Mouse (Mus musculus) hindbrain, embryonic 10.5 days (tissue): Measurements from ENCODE around the gene Gm20390. TPM values are rescaled to one million over a fixed set of nuclear protein-coding genes. Genes with fewer than 3 reads are reported as not detected.

Source experiments
- DNase-seq: peaks from one replicate; pipeline ENCODE4 v3.0.0-alpha.2; 2017; ENCODE audit warnings: low spot score
- H3K27ac ChIP-seq: fragments of 300-500 bp; sonication (generic); 2 replicates; pipeline ENCODE4 v1.5.1; 2016; ENCODE audit warnings: mild to moderate bottlenecking, moderate library complexity
- H3K27me3 ChIP-seq: fragments of 300-500 bp; sonication (generic); 2 replicates; pipeline ENCODE4 v1.6.1; 2016; ENCODE audit warnings: mild to moderate bottlenecking; ENCODE audit not compliant: poor library complexity, insufficient read depth, severe bottlenecking
- H3K36me3 ChIP-seq: fragments of 300-500 bp; sonication (generic); 2 replicates; pipeline ENCODE4 v1.6.1; 2016; ENCODE audit warnings: mild to moderate bottlenecking, moderate library complexity
- H3K4me1 ChIP-seq: fragments of 300-500 bp; sonication (generic); replicated peaks from 2 replicates; pipeline ENCODE4 v1.6.1; 2016; ENCODE audit warnings: mild to moderate bottlenecking
- H3K4me3 ChIP-seq: fragments of 300-500 bp; sonication (generic); 2 replicates; pipeline ENCODE4 v1.5.1; 2016; ENCODE audit warnings: mild to moderate bottlenecking, moderate library complexity
- H3K9me3 ChIP-seq: fragments of 300-500 bp; sonication (generic); 2 replicates; pipeline ENCODE4 v1.6.1; 2016; ENCODE audit warnings: mild to moderate bottlenecking, moderate library complexity
- WGBS: fragments of 180-500 bp; shearing (Covaris S2); methylation state at CpG from one replicate; pipeline ENCODE4 v1.1.7; 2016; 5-methylcytosine and 5-hydroxymethylcytosine counted together
- polyA plus RNA-seq: library from polyadenylated mRNA; unstranded; fragments of >200 nt; fragmentation: Nextera tagmentation; extraction: Ambion mirVana; gene quantifications from 2 replicates; pipeline ENCODE4 v1.2.1, GENCODE M21; 2016

Gm20390 gene
- polyA plus RNA-seq, 1 experiment from 2014 or later, result 482 TPM

- H3K4me1 ChIP-seq, result no peaks in the 10 kb centered on the region
- H3K36me3 ChIP-seq, result no peaks in the 10 kb centered on the region
- H3K27ac ChIP-seq, result no peak overlapping the region
- H3K4me3 ChIP-seq, result no peak overlapping the region
- no peaks in the 10 kb centered on the region for H3K27me3 ChIP-seq
- no peaks in the 10 kb centered on the region for H3K9me3 ChIP-seq
- no peak for DNase-seq
Observed at GRCm38 (mm10) chr11:93986298-93986697, 18.2 kb upstream of the Gm20390 start.

- Histone ChIP-seq H3K4me1 (no peaks in the 10 kb centered on the region), H3K27ac (no peak overlapping the region), H3K9me3 (no peaks in the 10 kb centered on the region), H3K4me3 (no peak overlapping the region), H3K27me3 (no peaks in the 10 kb centered on the region), H3K36me3 (no peaks in the 10 kb centered on the region)
- no peak for DNase-seq
- 92% methylated on average over 5 of the region's 5 CpGs for WGBS
Observed at GRCm38 (mm10) chr11:93985265-93985664, 17.2 kb upstream of the Gm20390 start.

GRCm38 (mm10) chr11:93984619-93985018 lies 16.5 kb upstream of the Gm20390 start:
- Histone ChIP-seq H3K4me3 (no peak overlapping the region), H3K27me3 (no peaks in the 10 kb centered on the region), H3K36me3 (no peaks in the 10 kb centered on the region), H3K4me1 (no peaks in the 10 kb centered on the region), H3K9me3 (no peaks in the 10 kb centered on the region), H3K27ac (no peak overlapping the region)
- 92% methylated on average over 3 of the region's 3 CpGs for WGBS
- no peak for DNase-seq

GRCm38 (mm10) chr11:93979502-93980049 lies 11.5 kb upstream of the Gm20390 start:
- WGBS, result 66% methylated on average over 6 of the region's 6 CpGs
- no peaks in the 10 kb centered on the region for H3K36me3 ChIP-seq

GRCm38 (mm10) chr11:93972951-93973350 lies 4.9 kb upstream of the Gm20390 start:
- H3K4me1 ChIP-seq, result peaks cover 9% of the 10 kb centered on the region
- no peaks in the 10 kb centered on the region for H3K36me3 ChIP-seq
- DNase-seq, result no peak
- 89% methylated on average over 5 of the region's 5 CpGs for WGBS
- no peaks in the 10 kb centered on the region for H3K27me3 ChIP-seq
- H3K9me3 ChIP-seq, result no peaks in the 10 kb centered on the region
- H3K27ac ChIP-seq, result no peak overlapping the region
- no peak overlapping the region for H3K4me3 ChIP-seq

More at GRCm38 (mm10) chr11:93979502-93980049, 11.5 kb upstream of the Gm20390 start:
- no peak for DNase-seq
- Histone ChIP-seq H3K4me1 (no peaks in the 10 kb centered on the region), H3K4me3 (no peak overlapping the region), H3K27me3 (no peaks in the 10 kb centered on the region), H3K27ac (no peak overlapping the region), H3K9me3 (no peaks in the 10 kb centered on the region)

- Histone ChIP-seq H3K36me3 (peaks cover 14% of the 10 kb centered on the region), H3K27me3 (no peaks in the 10 kb centered on the region), H3K9me3 (no peaks in the 10 kb centered on the region), H3K4me1 (peaks cover 19% of the 10 kb centered on the region), H3K27ac (no peak overlapping the region), H3K4me3 (no peak overlapping the region)
- 74% methylated on average over 1 of the region's 1 CpGs for WGBS
- DNase-seq, result no peak
Observed at GRCm38 (mm10) chr11:93969799-93970198, 1.7 kb upstream of the Gm20390 start.

- H3K9me3 ChIP-seq, result no peaks in the 10 kb centered on the region
- peaks cover 20% of the 10 kb centered on the region for H3K36me3 ChIP-seq
- H3K4me3 ChIP-seq, result no peak overlapping the region
- H3K27me3 ChIP-seq, result no peaks in the 10 kb centered on the region
- H3K4me1 ChIP-seq, result peaks cover 19% of the 10 kb centered on the region
- no peak for DNase-seq
- no peak overlapping the region for H3K27ac ChIP-seq
- 95% methylated on average over 6 of the region's 6 CpGs for WGBS
Observed at GRCm38 (mm10) chr11:93969171-93969570, 1.1 kb upstream of the Gm20390 start.

GRCm38 (mm10) chr11:93968848-93969128 lies 695 bp upstream of the Gm20390 start:
- Histone ChIP-seq H3K4me1 (peaks cover 19% of the 10 kb centered on the region), H3K4me3 (peak overlapping the region; percentile 77), H3K27ac (peak overlapping the region; percentile 92), H3K27me3 (no peaks in the 10 kb centered on the region), H3K9me3 (no peaks in the 10 kb centered on the region), H3K36me3 (peaks cover 24% of the 10 kb centered on the region)
- no peak for DNase-seq
- WGBS, result 53% methylated on average over 6 of the region's 6 CpGs

- peaks cover 19% of the 10 kb centered on the region for H3K4me1 ChIP-seq
- peak overlapping the region; percentile 77 for H3K4me3 ChIP-seq
- H3K9me3 ChIP-seq, result no peaks in the 10 kb centered on the region
- H3K27ac ChIP-seq, result peak overlapping the region; percentile 92
- DNase-seq, result peak; percentile 34
- peaks cover 38% of the 10 kb centered on the region for H3K36me3 ChIP-seq
- no peaks in the 10 kb centered on the region for H3K27me3 ChIP-seq
- 10% methylated on average over 11 of the region's 11 CpGs for WGBS
Observed at GRCm38 (mm10) chr11:93967381-93967780, 712 bp downstream of the Gm20390 start.

- DNase-seq, result no peak
- Histone ChIP-seq H3K36me3 (peaks cover 58% of the 10 kb centered on the region), H3K27me3 (no peaks in the 10 kb centered on the region), H3K9me3 (no peaks in the 10 kb centered on the region), H3K4me1 (peaks cover 19% of the 10 kb centered on the region), H3K4me3 (no peak overlapping the region), H3K27ac (no peak overlapping the region)
- 96% methylated on average over 6 of the region's 6 CpGs for WGBS
Observed at GRCm38 (mm10) chr11:93965391-93965790, 2.7 kb downstream of the Gm20390 start.

GRCm38 (mm10) chr11:93963013-93963412 lies 5.1 kb downstream of the Gm20390 start:
- DNase-seq, result no peak
- no peak overlapping the region for H3K4me3 ChIP-seq
- H3K27ac ChIP-seq, result no peak overlapping the region
- H3K36me3 ChIP-seq, result peaks cover 82% of the 10 kb centered on the region
- no peaks in the 10 kb centered on the region for H3K27me3 ChIP-seq
- H3K4me1 ChIP-seq, result peaks cover 10% of the 10 kb centered on the region
- no peaks in the 10 kb centered on the region for H3K9me3 ChIP-seq
- WGBS, result 85% methylated on average over 4 of the region's 4 CpGs

GRCm38 (mm10) chr11:93961482-93961881 lies 6.6 kb downstream of the Gm20390 start:
- no peak overlapping the region for H3K4me3 ChIP-seq
- H3K4me1 ChIP-seq, result peaks cover 8% of the 10 kb centered on the region
- no peaks in the 10 kb centered on the region for H3K27me3 ChIP-seq
- H3K36me3 ChIP-seq, result peaks cover 91% of the 10 kb centered on the region
- H3K27ac ChIP-seq, result no peak overlapping the region
- WGBS, result 95% methylated on average over 6 of the region's 6 CpGs
- DNase-seq, result no peak
- no peaks in the 10 kb centered on the region for H3K9me3 ChIP-seq

- peaks cover 71% of the 10 kb centered on the region for H3K36me3 ChIP-seq
- 86% methylated on average over 4 of the region's 4 CpGs for WGBS
- DNase-seq, result no peak
- H3K9me3 ChIP-seq, result no peaks in the 10 kb centered on the region
- peaks cover 38% of the 10 kb centered on the region for H3K4me1 ChIP-seq
- no peaks in the 10 kb centered on the region for H3K27me3 ChIP-seq
- no peak overlapping the region for H3K4me3 ChIP-seq
- no peak overlapping the region for H3K27ac ChIP-seq
Observed at GRCm38 (mm10) chr11:93957746-93958145, 10.3 kb downstream of the Gm20390 start.

GRCm38 (mm10) chr11:93957031-93957555 lies 11.0 kb downstream of the Gm20390 start:
- Histone ChIP-seq H3K36me3 (peaks cover 71% of the 10 kb centered on the region), H3K4me3 (no peak overlapping the region), H3K27me3 (no peaks in the 10 kb centered on the region), H3K4me1 (peaks cover 44% of the 10 kb centered on the region), H3K9me3 (no peaks in the 10 kb centered on the region), H3K27ac (no peak overlapping the region)
- 90% methylated on average over 2 of the region's 2 CpGs for WGBS
- no peak for DNase-seq
